29 mouse cellular contexts compared by ENCODE assay signal in the genomic region with DNA sequence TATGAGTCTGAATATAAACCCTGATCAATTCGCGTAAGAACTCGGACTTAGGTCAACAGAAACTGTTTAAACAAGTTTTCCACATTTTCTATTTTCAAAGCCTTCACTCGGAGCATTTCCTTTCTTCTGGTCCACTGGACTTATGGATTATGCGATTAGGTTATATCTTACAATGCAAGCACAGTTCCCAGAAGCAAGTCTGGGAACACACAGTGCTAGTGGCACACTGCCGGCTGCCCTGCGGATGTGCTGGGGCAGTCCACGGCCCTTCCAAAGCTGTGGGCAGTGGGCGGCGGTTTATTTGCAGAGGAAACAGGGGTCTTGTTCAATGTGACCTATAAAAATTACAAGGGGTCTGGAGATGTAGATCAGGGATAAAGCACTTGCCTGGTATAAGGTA.
DNase-seq lines count a peak whose midpoint lies in the region; ATAC-seq and TF ChIP-seq lines count a peak whose summit lies in the region.
"Had no signal": no experiment of that assay in that cellular context is flagged by ENCODE, and none has a peak within 500 bp of the region (broad histone marks: within the 10 kb centered on the region; RNA-seq: fewer than 3 reads in every experiment).

No protein-coding gene starts in this region.

- TF ChIP-seq CTCF in intestine, postnatal 0 days (IDR thresholded peaks at IDR 0.05; ENCODE audit: low read depth), result no peak

- DNase-seq in intestine, embryonic 14.5 days (ENCODE audit: low spot score), result no peak
- DNase-seq in lung, postnatal 25 days (ENCODE audit: low spot score), result no peak
- DNase-seq in adrenal gland, postnatal 25 days, result no peak
- DNase-seq: adrenal gland, adult 8-10 months; cerebellum, adult 9-10 months; cerebellum, postnatal 36 days; gastrocnemius, adult 2 months; gastrocnemius, postnatal 36 days; heart, adult 18-20 months; kidney, adult 8-10 months; layer of hippocampus, adult 9-11 months; liver; lung, adult 2 months; lung, postnatal 4 days; thymus, adult 2 months; thymus, postnatal 36 days had no signal

- H3K9ac ChIP-seq in intestine, embryonic 14.5 days (ENCODE audit: low read length), result no peak overlapping the region
- H3K9ac ChIP-seq in intestine, postnatal 0 days (ENCODE audit: low read depth, low read length), result no peak overlapping the region
- H3K9ac ChIP-seq in lung, embryonic 16.5 days (ENCODE audit: low read length), result no peak overlapping the region
- H3K9ac ChIP-seq in stomach, embryonic 14.5 days (replicated peaks; ENCODE audit: low read depth, low read length), result no peak overlapping the region
- no peak overlapping the region for H3K9ac ChIP-seq in midbrain, embryonic 15.5 days
- H3K9ac ChIP-seq: hindbrain, embryonic 14.5 days; liver, embryonic 14.5 days; midbrain, embryonic 12.5 days; neural tube, embryonic 13.5 days had no signal

- H3K27me3 ChIP-seq in intestine, embryonic 14.5 days (replicated peaks; ENCODE audit: control insufficient read depth, insufficient read depth, low read length), result no peaks in the 10 kb centered on the region
- H3K27me3 ChIP-seq in intestine, postnatal 0 days (replicated peaks; ENCODE audit: control insufficient read depth, insufficient read depth, low read length), result no peaks in the 10 kb centered on the region
- H3K27me3 ChIP-seq in lung, embryonic 16.5 days (ENCODE audit: control insufficient read depth, insufficient read depth, low read depth, low read length), result no peaks in the 10 kb centered on the region
- no peaks in the 10 kb centered on the region for H3K27me3 ChIP-seq in stomach, embryonic 14.5 days (ENCODE audit: control insufficient read depth, insufficient read depth, low read length)
- H3K27me3 ChIP-seq in midbrain, embryonic 15.5 days (replicated peaks), result no peaks in the 10 kb centered on the region
- H3K27me3 ChIP-seq: neural tube, embryonic 13.5 days had no signal

- WGBS in intestine, embryonic 14.5 days, result 16% methylated on average over 10 of the region's 10 CpGs
- WGBS in intestine, postnatal 0 days, result 27% methylated on average over 10 of the region's 10 CpGs
- 17% methylated on average over 10 of the region's 10 CpGs for WGBS in lung, embryonic 16.5 days
- 11% methylated on average over 10 of the region's 10 CpGs for WGBS in stomach, embryonic 14.5 days
- WGBS in midbrain, embryonic 15.5 days, result 84% methylated on average over 10 of the region's 10 CpGs

- 0 out of 2 replicates have a peak, but pooled peaks cover 4% of the 10 kb centered on the region for H3K9me3 ChIP-seq in intestine, embryonic 14.5 days (ENCODE audit: control insufficient read depth, low read length)
- no peaks in the 10 kb centered on the region for H3K9me3 ChIP-seq in intestine, postnatal 0 days (ENCODE audit: control insufficient read depth)
- no peaks in the 10 kb centered on the region for H3K9me3 ChIP-seq in lung, embryonic 16.5 days (ENCODE audit: control insufficient read depth, low read length)
- H3K9me3 ChIP-seq in stomach, embryonic 14.5 days (ENCODE audit: control insufficient read depth, low read depth, low read length), result no peaks in the 10 kb centered on the region
- no peaks in the 10 kb centered on the region for H3K9me3 ChIP-seq in midbrain, embryonic 15.5 days
- H3K9me3 ChIP-seq: midbrain, embryonic 12.5 days; neural tube, embryonic 13.5 days had no signal

- ATAC-seq in intestine, embryonic 14.5 days (replicated peaks; ENCODE audit: low FRiP score, low TSS enrichment, low read depth), result no peak
- no peak for ATAC-seq in intestine, postnatal 0 days
- ATAC-seq in lung, embryonic 16.5 days (ENCODE audit: low read depth), result no peak
- peak; percentile 47; the same call in 1 of the 2 replicates for ATAC-seq in stomach, embryonic 14.5 days (ENCODE audit: insufficient number of reproducible peaks, insufficient read depth, low FRiP score, low read depth)
- no peak for ATAC-seq in midbrain, embryonic 15.5 days (replicated peaks)
- ATAC-seq: forebrain, embryonic 16.5 days had no signal

- peak overlapping the region; percentile 25 for H3K4me2 ChIP-seq in intestine, embryonic 14.5 days (ENCODE audit: low read length)
- no peak overlapping the region for H3K4me2 ChIP-seq in intestine, postnatal 0 days (replicated peaks; ENCODE audit: low read depth)
- H3K4me2 ChIP-seq in lung, embryonic 16.5 days (ENCODE audit: low read depth, low read length), result 0 out of 2 replicates have a peak overlapping the region, but pooled peaks have one; percentile 5
- H3K4me2 ChIP-seq in stomach, embryonic 14.5 days (replicated peaks; ENCODE audit: low read depth, low read length), result no peak overlapping the region
- H3K4me2 ChIP-seq in midbrain, embryonic 15.5 days, result no peak overlapping the region
- H3K4me2 ChIP-seq: heart, embryonic 11.5 days; hindbrain, embryonic 14.5 days; midbrain, embryonic 12.5 days; neural tube, embryonic 13.5 days had no signal

- H3K27ac ChIP-seq in intestine, embryonic 14.5 days (ENCODE audit: low read depth), result peak overlapping the region; percentile 62
- H3K27ac ChIP-seq in intestine, postnatal 0 days (ENCODE audit: low read depth, low read length), result no peak overlapping the region
- H3K27ac ChIP-seq in lung, embryonic 16.5 days (ENCODE audit: low read length), result 0 out of 2 replicates have a peak overlapping the region, but pooled peaks have one; percentile 39
- peak overlapping the region; percentile 56; the same call in 1 of the 2 replicates for H3K27ac ChIP-seq in stomach, embryonic 14.5 days (ENCODE audit: low read length)
- no peak overlapping the region for H3K27ac ChIP-seq in midbrain, embryonic 15.5 days
- H3K27ac ChIP-seq: gastrocnemius, adult 2 months; hindbrain, embryonic 14.5 days; liver, embryonic 14.5 days; midbrain, embryonic 12.5 days; neural tube, embryonic 13.5 days had no signal

- H3K4me1 ChIP-seq in intestine, embryonic 14.5 days (replicated peaks; ENCODE audit: control insufficient read depth, insufficient read depth, low read length), result peaks cover 34% of the 10 kb centered on the region
- H3K4me1 ChIP-seq in intestine, postnatal 0 days (replicated peaks; ENCODE audit: control insufficient read depth, insufficient read depth, low read length), result peaks cover 8% of the 10 kb centered on the region; the same call in 1 of the 2 replicates
- peaks cover 27% of the 10 kb centered on the region for H3K4me1 ChIP-seq in lung, embryonic 16.5 days (replicated peaks; ENCODE audit: control insufficient read depth, insufficient read depth, low read length)
- peaks cover 17% of the 10 kb centered on the region for H3K4me1 ChIP-seq in stomach, embryonic 14.5 days (ENCODE audit: control insufficient read depth, insufficient read depth, low read length)
- H3K4me1 ChIP-seq in midbrain, embryonic 15.5 days, result no peaks in the 10 kb centered on the region
- H3K4me1 ChIP-seq: midbrain, embryonic 12.5 days had no signal

- H3K4me3 ChIP-seq in intestine, embryonic 14.5 days (ENCODE audit: low read depth, low read length), result no peak overlapping the region
- H3K4me3 ChIP-seq in intestine, postnatal 0 days (ENCODE audit: low read depth, low read length), result no peak overlapping the region
- no peak overlapping the region for H3K4me3 ChIP-seq in lung, embryonic 16.5 days (ENCODE audit: low read length)
- no peak overlapping the region for H3K4me3 ChIP-seq in stomach, embryonic 14.5 days (ENCODE audit: low read depth, low read length)
- H3K4me3 ChIP-seq in midbrain, embryonic 15.5 days, result no peak overlapping the region
- H3K4me3 ChIP-seq: erythroblast, embryonic 14.5 days; gastrocnemius, adult 2 months; megakaryocyte, embryonic 14.5 days; midbrain, embryonic 12.5 days; neural tube, embryonic 13.5 days had no signal

- no peaks in the 10 kb centered on the region for H3K36me3 ChIP-seq in intestine, embryonic 14.5 days (ENCODE audit: control insufficient read depth, insufficient read depth, low read length)
- no peaks in the 10 kb centered on the region for H3K36me3 ChIP-seq in intestine, postnatal 0 days (ENCODE audit: control insufficient read depth, insufficient read depth)
- no peaks in the 10 kb centered on the region for H3K36me3 ChIP-seq in lung, embryonic 16.5 days (ENCODE audit: control insufficient read depth, insufficient read depth, low read length)
- no peaks in the 10 kb centered on the region for H3K36me3 ChIP-seq in stomach, embryonic 14.5 days (ENCODE audit: control insufficient read depth, insufficient read depth, low read length)
- H3K36me3 ChIP-seq in midbrain, embryonic 15.5 days (replicated peaks), result no peaks in the 10 kb centered on the region
- H3K36me3 ChIP-seq: G1E; midbrain, embryonic 12.5 days; neural tube, embryonic 13.5 days had no signal

Comparison
In these comparisons a context has a peak if more than half of its experiments do, and no peak if none do; other contexts are left out.
1. H3K27ac ChIP-seq: peak in intestine, embryonic 14.5 days (single experiment), lung, embryonic 16.5 days (single experiment) and stomach, embryonic 14.5 days (single experiment); none in intestine, postnatal 0 days (single experiment) and midbrain, embryonic 15.5 days (single experiment).
2. H3K4me2 ChIP-seq: peak in intestine, embryonic 14.5 days (single experiment) and lung, embryonic 16.5 days (single experiment); none in intestine, postnatal 0 days (single experiment), stomach, embryonic 14.5 days (single experiment) and midbrain, embryonic 15.5 days (single experiment).